23 mouse cellular contexts compared by ENCODE assay signal in the genomic region with DNA sequence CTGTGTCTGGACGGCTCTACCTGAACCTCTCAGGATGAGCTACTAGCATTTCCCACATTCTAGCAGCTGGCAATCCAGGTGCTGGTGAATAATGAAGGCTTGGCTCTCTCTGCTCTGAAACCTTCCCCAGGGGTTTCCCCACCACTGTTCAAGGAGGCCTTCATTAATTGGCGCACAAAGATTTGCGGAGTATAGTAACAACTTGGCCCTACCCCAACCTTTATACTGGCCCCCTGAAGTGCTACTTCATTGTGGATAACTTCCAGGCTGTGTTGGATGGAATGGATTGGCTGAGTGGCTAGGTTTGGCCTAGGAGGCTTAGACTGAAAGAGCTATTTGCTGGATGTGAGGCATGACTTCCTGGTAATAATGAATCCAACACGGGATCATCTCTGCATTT.
"Had no signal": no experiment of that assay in that cellular context is flagged by ENCODE, and none has a peak within 500 bp of the region (broad histone marks: within the 10 kb centered on the region; RNA-seq: fewer than 3 reads in every experiment).

No protein-coding gene starts in this region.

- H3K9ac ChIP-seq: heart, embryonic 12.5 days; hindbrain, embryonic 12.5 days; hindbrain, embryonic 14.5 days; limb, embryonic 15.5 days; liver, embryonic 12.5 days; liver, embryonic 14.5 days had no signal

- H3K27me3 ChIP-seq: heart, embryonic 12.5 days; hindbrain, embryonic 12.5 days; limb, embryonic 15.5 days; liver, embryonic 12.5 days had no signal

- H3K27ac ChIP-seq: gastrocnemius, adult 2 months; heart, embryonic 10.5 days; hindbrain, embryonic 10.5 days; hindbrain, embryonic 12.5 days; hindbrain, embryonic 14.5 days; layer of hippocampus, adult 2 months; left cerebral cortex, adult 2 months; limb, embryonic 15.5 days; liver, embryonic 12.5 days; liver, embryonic 14.5 days had no signal

- DNase-seq: gastrocnemius, adult 2 months; gastrocnemius, postnatal 10 days; gastrocnemius, postnatal 25 days; heart, postnatal 10 days; heart, postnatal 4 days; kidney, adult 18-20 months; kidney, adult 8-10 months; kidney, postnatal 10 days; kidney, postnatal 25 days; kidney, postnatal 4 days had no signal

- H3K9me3 ChIP-seq: heart, embryonic 10.5 days; hindbrain, embryonic 10.5 days; hindbrain, embryonic 12.5 days; limb, embryonic 15.5 days; liver, embryonic 12.5 days had no signal

- H3K4me2 ChIP-seq: heart, embryonic 12.5 days; hindbrain, embryonic 12.5 days; hindbrain, embryonic 14.5 days; limb, embryonic 15.5 days; liver, embryonic 12.5 days had no signal

- ATAC-seq: hindbrain, embryonic 16.5 days; inflammation-experienced regulatory T-cells, adult 6 months; intestine, postnatal 0 days; liver, embryonic 12.5 days had no signal

- H3K36me3 ChIP-seq: heart, embryonic 10.5 days; heart, embryonic 12.5 days; hindbrain, embryonic 10.5 days; hindbrain, embryonic 12.5 days; limb, embryonic 15.5 days; liver, embryonic 12.5 days had no signal

- H3K4me1 ChIP-seq: heart, embryonic 10.5 days; heart, embryonic 12.5 days; hindbrain, embryonic 10.5 days; hindbrain, embryonic 12.5 days; liver, embryonic 12.5 days had no signal

- H3K4me3 ChIP-seq: gastrocnemius, adult 2 months; heart, embryonic 10.5 days; heart, embryonic 12.5 days; hindbrain, embryonic 10.5 days; hindbrain, embryonic 12.5 days; layer of hippocampus, adult 2 months; left cerebral cortex, adult 2 months; limb, embryonic 15.5 days; liver, embryonic 12.5 days had no signal
